Mouse (Mus musculus) liver, embryonic 11.5 days (tissue): ENCODE results near the gene Aqp11. TPM values are rescaled to one million over a fixed set of nuclear protein-coding genes. Genes with fewer than 3 reads are reported as not detected.

Experiments
- ATAC-seq: fragments of 200-750 bp; cut with Nextera tagmentation; replicated peaks from 2 replicates; pipeline ENCODE4 v1.8.0; 2017; ENCODE audit warnings: moderate number of reproducible peaks, mild to moderate bottlenecking, moderate TSS enrichment, moderate library complexity; ENCODE audit not compliant: low FRiP score
- DNase-seq: peaks from one replicate; pipeline ENCODE4 v3.0.0-alpha.2; 2017; ENCODE audit warnings: low spot score
- H3K27ac ChIP-seq: fragments of 300-500 bp; sonication (generic); 2 replicates; pipeline ENCODE4 v1.5.1; 2014; ENCODE audit warnings: mild to moderate bottlenecking, low read depth, low read length, control low read depth
- H3K27me3 ChIP-seq: fragments of 300-500 bp; sonication (generic); replicated peaks from 2 replicates; pipeline ENCODE4 v1.6.1; 2014; ENCODE audit warnings: low read length, mixed read lengths; ENCODE audit not compliant: control insufficient read depth, insufficient read depth
- H3K36me3 ChIP-seq: fragments of 300-500 bp; sonication (generic); 2 replicates; pipeline ENCODE4 v1.6.1; 2014; ENCODE audit warnings: mild to moderate bottlenecking, low read length, moderate library complexity, mixed read lengths; ENCODE audit not compliant: control insufficient read depth, insufficient read depth
- H3K4me1 ChIP-seq: fragments of 300-500 bp; sonication (generic); replicated peaks from 2 replicates; pipeline ENCODE4 v1.6.1; 2014; ENCODE audit warnings: low read length, mixed read lengths; ENCODE audit not compliant: control insufficient read depth, insufficient read depth
- H3K4me2 ChIP-seq: fragments of 300-500 bp; sonication (generic); 2 replicates; pipeline ENCODE4 v1.6.1; 2014; ENCODE audit warnings: mild to moderate bottlenecking, control low read depth, moderate library complexity
- H3K4me3 ChIP-seq: fragments of 300-500 bp; sonication (generic); 2 replicates; pipeline ENCODE4 v1.5.1; 2014; ENCODE audit warnings: low read depth, low read length, control low read depth
- H3K9ac ChIP-seq: fragments of 300-500 bp; sonication (generic); 2 replicates; pipeline ENCODE4 v1.6.1; 2014; ENCODE audit warnings: low read depth, low read length, control low read depth
- H3K9me3 ChIP-seq: fragments of 300-500 bp; sonication (generic); 2 replicates; pipeline ENCODE4 v1.6.1; 2016; ENCODE audit warnings: low read length, inconsistent platforms, mixed read lengths; ENCODE audit not compliant: control insufficient read depth
- WGBS: fragments of 180-500 bp; shearing (Covaris S2); extraction: QIAGEN DNeasy Blood & Tissue Kit; methylation state at CpG from one replicate; pipeline ENCODE4 v1.1.7; 2014; 5-methylcytosine and 5-hydroxymethylcytosine counted together
- polyA plus RNA-seq: library from polyadenylated mRNA; unstranded; fragments of >200 nt; fragmentation: Nextera tagmentation; extraction: Ambion mirVana; gene quantifications from 2 replicates; pipeline ENCODE4 v1.2.1, GENCODE M21; 2014

Gene Aqp11
- polyA plus RNA-seq, 1 experiment from 2014 or later, result 18.9 TPM

GRCm38 (mm10) chr7:97740948-97741347, 2.9 kb upstream of the Aqp11 start:
- Histone ChIP-seq H3K27me3 (no peaks in the 10 kb centered on the region), H3K36me3 (no peaks in the 10 kb centered on the region), H3K4me1 (peaks cover 18% of the 10 kb centered on the region), H3K9ac (no peak overlapping the region; the same call in 1 of the 2 replicates), H3K4me2 (no peak overlapping the region), H3K27ac (peak overlapping the region; percentile 1; the same call in 1 of the 2 replicates), H3K4me3 (no peak overlapping the region), H3K9me3 (no peaks in the 10 kb centered on the region)
- 68% methylated on average over 10 of the region's 10 CpGs for WGBS
- no peak for DNase-seq
- ATAC-seq, result no peak

DNA sequence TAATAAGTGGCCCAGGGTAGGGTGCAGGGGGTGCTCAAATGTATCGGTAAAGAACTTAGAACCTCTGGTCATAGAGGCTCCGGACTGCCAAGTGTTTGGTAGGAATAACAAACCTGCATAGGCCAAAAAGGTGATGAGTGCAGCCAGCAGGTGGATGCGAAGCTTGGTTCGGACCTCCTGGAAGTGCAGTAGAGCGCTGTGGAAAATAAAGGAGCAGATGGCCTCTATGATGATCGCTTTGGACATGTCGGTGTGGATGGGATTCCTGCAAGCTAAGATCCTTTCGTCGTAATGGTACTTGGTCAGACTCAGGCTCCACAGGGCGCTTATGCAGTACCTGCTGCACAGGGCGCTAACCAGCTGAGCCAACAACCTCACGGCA, 842 bp downstream of the Aqp11 start:
- Histone ChIP-seq H3K9me3 (no peaks in the 10 kb centered on the region), H3K4me1 (peaks cover 37% of the 10 kb centered on the region), H3K27me3 (no peaks in the 10 kb centered on the region), H3K4me3 (peak overlapping the region; percentile 77), H3K4me2 (peak overlapping the region; percentile 86), H3K27ac (no peak overlapping the region), H3K9ac (peak overlapping the region; percentile 83), H3K36me3 (no peaks in the 10 kb centered on the region)
- no peak for DNase-seq
- ATAC-seq, result peak; percentile 1; the same call in 1 of the 2 replicates
- WGBS, result 13% methylated on average over 12 of the region's 12 CpGs

GRCm38 (mm10) chr7:97735886-97736420, 2.1 kb downstream of the Aqp11 start:
- H3K4me1 ChIP-seq, result peaks cover 26% of the 10 kb centered on the region
- peak overlapping the region; percentile 86 for H3K4me2 ChIP-seq
- H3K36me3 ChIP-seq, result no peaks in the 10 kb centered on the region

GRCm38 (mm10) chr7:97735021-97735420, 3.1 kb downstream of the Aqp11 start:
- Histone ChIP-seq H3K27me3 (no peaks in the 10 kb centered on the region), H3K4me3 (no peak overlapping the region), H3K4me1 (peaks cover 23% of the 10 kb centered on the region), H3K36me3 (no peaks in the 10 kb centered on the region), H3K27ac (no peak overlapping the region), H3K9me3 (no peaks in the 10 kb centered on the region), H3K9ac (no peak overlapping the region), H3K4me2 (peak overlapping the region; percentile 86; the same call in 1 of the 2 replicates)
- 85% methylated on average over 8 of the region's 8 CpGs for WGBS
- DNase-seq (no peak), ATAC-seq (no peak)

More at GRCm38 (mm10) chr7:97735886-97736420, 2.1 kb downstream of the Aqp11 start:
- DNase-seq, result no peak
- no peak for ATAC-seq
- 0 out of 2 replicates have a peak overlapping the region, but pooled peaks have one; percentile 17 for H3K4me3 ChIP-seq
- 56% methylated on average over 4 of the region's 4 CpGs for WGBS
- H3K9me3 ChIP-seq, result no peaks in the 10 kb centered on the region
- no peak overlapping the region for H3K27ac ChIP-seq
- no peaks in the 10 kb centered on the region for H3K27me3 ChIP-seq
- H3K9ac ChIP-seq, result no peak overlapping the region

DNA sequence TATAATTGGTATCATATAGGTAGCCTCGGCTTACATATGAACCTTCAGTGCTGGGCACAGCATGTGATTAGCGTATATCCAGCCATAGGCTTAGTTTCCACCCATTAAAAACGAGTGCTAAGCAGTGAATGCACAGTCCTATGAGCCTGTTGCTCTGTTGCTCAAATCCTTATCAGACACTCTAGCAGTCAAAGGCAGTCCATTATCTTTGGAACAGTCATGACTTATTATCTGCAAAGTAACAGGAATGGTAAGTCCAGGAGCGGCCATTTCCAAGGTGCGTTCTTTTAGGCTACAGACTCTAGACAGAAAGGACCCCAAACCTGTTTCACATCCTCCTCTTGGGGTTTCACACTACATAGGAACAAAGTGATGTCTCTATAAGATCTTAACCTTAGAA, 4.5 kb downstream of the Aqp11 start:
- no peak overlapping the region for H3K27ac ChIP-seq
- ATAC-seq (peak; percentile 37), DNase-seq (no peak)
- no peaks in the 10 kb centered on the region for H3K36me3 ChIP-seq
- H3K4me1 ChIP-seq, result peaks cover 23% of the 10 kb centered on the region
- no peaks in the 10 kb centered on the region for H3K9me3 ChIP-seq
- H3K4me2 ChIP-seq, result peak overlapping the region; percentile 19; the same call in 1 of the 2 replicates
- no peaks in the 10 kb centered on the region for H3K27me3 ChIP-seq
- WGBS, result 59% methylated on average over 5 of the region's 5 CpGs
- no peak overlapping the region for H3K9ac ChIP-seq
- H3K4me3 ChIP-seq, result no peak overlapping the region

- peaks cover 15% of the 10 kb centered on the region for H3K4me1 ChIP-seq
Observed at GRCm38 (mm10) chr7:97730427-97730826, 7.7 kb downstream of the Aqp11 start.

GRCm38 (mm10) chr7:97728666-97729614, 9.1 kb downstream of the Aqp11 start:
- peaks cover 10% of the 10 kb centered on the region for H3K4me1 ChIP-seq
- ATAC-seq (no peak), DNase-seq (no peak)
- H3K9ac ChIP-seq, result no peak overlapping the region
- WGBS, result 77% methylated on average over 14 of the region's 14 CpGs
- no peak overlapping the region for H3K4me2 ChIP-seq
- H3K9me3 ChIP-seq, result no peaks in the 10 kb centered on the region
- no peak overlapping the region for H3K4me3 ChIP-seq
- H3K27me3 ChIP-seq, result no peaks in the 10 kb centered on the region
- 0 out of 2 replicates have a peak, but pooled peaks cover 3% of the 10 kb centered on the region for H3K36me3 ChIP-seq
- H3K27ac ChIP-seq, result no peak overlapping the region

More at GRCm38 (mm10) chr7:97730427-97730826, 7.7 kb downstream of the Aqp11 start:
- ATAC-seq (no peak), DNase-seq (no peak)
- H3K27ac ChIP-seq, result no peak overlapping the region
- H3K4me3 ChIP-seq, result no peak overlapping the region
- no peak overlapping the region for H3K4me2 ChIP-seq
- WGBS, result 73% methylated on average over 3 of the region's 3 CpGs
- no peaks in the 10 kb centered on the region for H3K27me3 ChIP-seq
- H3K9ac ChIP-seq, result no peak overlapping the region
- 0 out of 2 replicates have a peak, but pooled peaks cover 3% of the 10 kb centered on the region for H3K36me3 ChIP-seq
- H3K9me3 ChIP-seq, result no peaks in the 10 kb centered on the region

GRCm38 (mm10) chr7:97726778-97727177, 11.3 kb downstream of the Aqp11 start:
- Histone ChIP-seq H3K27ac (no peak overlapping the region), H3K36me3 (0 out of 2 replicates have a peak, but pooled peaks cover 5% of the 10 kb centered on the region), H3K9ac (no peak overlapping the region), H3K9me3 (no peaks in the 10 kb centered on the region), H3K4me2 (no peak overlapping the region), H3K27me3 (no peaks in the 10 kb centered on the region), H3K4me1 (no peaks in the 10 kb centered on the region), H3K4me3 (no peak overlapping the region)
- 80% methylated on average over 7 of the region's 7 CpGs for WGBS
- no peak for DNase-seq
- ATAC-seq, result no peak
